Mouse (Mus musculus) lung, postnatal 25 days (tissue): ENCODE measurements around the gene Gpatch3.

ENCODE experiments used
- DNase-seq: peaks from one replicate; pipeline ENCODE4 v3.0.0; 2022; ENCODE audit warnings: low spot score

Gene Gpatch3

DNA sequence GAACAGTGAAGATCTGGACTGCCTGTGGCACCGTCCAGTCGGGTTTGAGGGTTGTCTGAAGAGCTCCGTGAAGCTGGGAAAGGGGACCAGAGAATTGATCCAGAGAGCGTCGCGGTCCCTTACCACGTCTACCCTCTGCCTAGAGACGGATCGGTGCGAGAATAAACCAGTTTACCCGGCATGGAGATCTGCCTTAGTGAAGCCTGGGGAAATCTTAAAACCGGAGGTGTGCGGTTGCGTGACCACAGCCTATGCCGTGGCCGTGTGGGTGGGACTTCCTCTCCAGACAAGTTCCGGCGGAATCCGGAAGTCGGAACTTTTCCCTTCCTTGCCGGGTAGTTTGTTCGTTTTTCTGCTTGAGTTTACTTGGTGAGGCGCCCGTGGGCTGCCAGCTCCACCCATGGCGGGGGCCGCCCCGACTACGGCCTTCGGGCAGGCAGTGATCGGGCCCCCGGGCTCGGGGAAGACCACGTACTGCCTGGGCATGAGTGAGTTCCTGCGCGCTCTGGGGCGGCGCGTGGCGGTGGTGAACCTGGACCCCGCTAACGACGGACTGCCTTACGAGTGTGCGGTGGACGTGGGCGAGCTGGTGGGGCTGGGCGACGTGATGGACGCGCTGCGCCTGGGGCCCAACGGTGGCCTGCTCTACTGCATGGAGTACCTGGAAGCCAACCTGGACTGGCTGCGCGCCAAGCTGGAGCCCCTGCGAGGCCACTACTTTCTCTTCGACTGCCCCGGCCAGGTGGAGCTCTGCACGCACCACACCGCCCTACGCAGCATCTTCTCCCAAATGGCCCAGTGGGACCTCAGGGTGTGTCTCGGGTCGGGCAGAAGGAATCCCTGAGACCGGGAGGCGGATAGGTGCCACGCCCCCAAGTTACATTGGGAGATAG, 9.8 kb downstream of the Gpatch3 start, which contains the start of gene Gpn2:
Gene Gpn2, plus strand, starts transcription at position 304 of the 893 bp plus-strand sequence.
- peak; percentile 86 for DNase-seq

DNA sequence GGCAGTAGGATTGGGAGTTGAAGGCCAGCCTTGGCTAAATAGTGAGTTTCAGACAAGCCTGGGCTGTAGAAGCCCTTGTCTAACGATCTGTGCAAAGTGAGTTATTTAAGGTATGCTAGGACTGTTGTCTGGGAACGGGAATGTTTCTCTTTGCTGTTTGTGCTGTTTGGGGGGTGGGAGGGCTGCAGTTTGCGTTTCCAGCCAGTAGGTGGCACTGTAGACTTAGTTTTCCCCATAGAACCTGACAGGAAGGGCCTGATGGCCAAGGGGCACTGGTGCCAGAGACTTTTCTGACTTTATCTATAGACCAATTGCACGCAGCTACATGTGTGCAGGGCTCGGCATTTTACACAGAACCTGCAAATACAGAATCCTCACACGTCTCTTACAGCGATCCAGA, 18.0 kb downstream of the Gpatch3 start:
- peak; percentile 70 for DNase-seq

DNA sequence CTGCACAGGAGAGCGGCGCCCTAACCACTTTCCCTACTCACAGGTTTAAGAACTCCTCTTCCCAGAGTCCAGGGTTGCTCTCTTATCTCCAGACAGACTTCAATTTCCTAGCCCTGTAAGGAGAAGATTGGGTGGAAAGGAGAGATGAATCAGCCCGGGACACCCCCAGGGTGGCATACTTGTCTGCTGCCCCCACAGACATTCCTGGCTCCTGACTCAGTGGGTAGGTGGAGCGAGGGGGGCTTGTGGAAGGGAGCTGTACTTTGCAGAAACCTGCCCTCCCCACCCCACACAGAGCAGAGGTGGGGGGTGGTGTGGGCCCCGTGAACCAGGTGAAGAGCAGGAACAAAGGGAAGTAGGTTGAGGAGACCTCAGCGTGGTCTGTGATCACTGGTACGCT, 21.0 kb downstream of the Gpatch3 start:
- no peak for DNase-seq

DNA sequence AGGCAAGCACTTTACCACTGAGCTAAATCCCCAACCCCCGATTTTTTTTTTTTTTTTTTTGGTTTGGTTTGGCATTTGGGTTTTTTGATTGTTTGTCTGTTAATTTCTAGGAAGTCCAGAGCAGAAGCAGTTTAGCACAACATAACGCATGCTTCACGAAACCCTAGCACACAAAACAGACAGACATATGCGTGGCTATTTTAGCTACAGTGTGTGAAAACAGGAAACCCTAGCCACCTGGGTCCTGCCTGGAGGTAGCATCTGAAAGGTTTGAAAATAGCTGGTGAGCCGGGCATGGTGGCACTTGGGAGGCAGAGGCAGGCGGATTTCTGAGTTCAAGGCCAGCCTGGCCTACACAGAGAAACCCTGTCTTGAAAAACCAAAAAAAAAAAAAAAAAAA, 21.5 kb downstream of the Gpatch3 start:
- no peak for DNase-seq

DNA sequence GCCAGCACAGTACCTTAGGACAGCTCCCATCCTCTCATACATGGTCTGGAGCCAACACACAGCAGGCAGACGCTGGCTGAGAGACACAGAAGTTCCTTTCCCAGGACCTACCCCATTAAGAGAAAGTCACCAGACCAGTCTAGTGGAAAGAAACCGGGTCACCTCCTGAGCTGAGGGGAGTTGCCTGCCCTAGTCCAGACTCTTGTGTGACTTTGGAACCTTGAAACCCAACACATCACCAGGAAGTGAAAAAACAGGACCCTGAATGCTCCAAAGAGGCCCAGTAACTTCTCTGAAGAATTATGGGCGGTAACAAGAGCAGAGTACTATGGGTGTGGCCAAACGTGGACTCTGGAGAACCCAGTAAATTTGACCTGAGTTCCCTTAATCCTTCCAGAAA, 24.1 kb downstream of the Gpatch3 start:
- DNase-seq, result no peak

DNA sequence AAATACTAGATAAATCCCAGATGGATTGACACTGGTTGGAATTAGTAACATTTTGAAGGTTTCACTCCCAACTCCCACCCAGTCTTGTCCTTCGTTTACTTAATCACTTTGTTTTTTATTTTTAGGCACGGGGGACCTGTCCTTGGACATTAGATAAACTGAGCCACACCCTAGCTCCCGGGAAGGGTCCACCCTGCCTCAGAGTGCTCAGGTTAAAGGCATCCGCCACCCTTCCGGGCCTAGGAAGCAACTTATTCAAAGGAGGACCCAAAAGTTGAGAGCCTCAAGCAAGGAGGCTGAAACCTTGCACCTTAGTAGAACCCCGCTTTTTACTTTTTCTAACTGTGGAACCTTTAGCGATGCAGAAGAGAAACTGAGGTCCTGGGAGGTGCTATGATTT, 24.6 kb downstream of the Gpatch3 start:
- DNase-seq, result no peak

DNA sequence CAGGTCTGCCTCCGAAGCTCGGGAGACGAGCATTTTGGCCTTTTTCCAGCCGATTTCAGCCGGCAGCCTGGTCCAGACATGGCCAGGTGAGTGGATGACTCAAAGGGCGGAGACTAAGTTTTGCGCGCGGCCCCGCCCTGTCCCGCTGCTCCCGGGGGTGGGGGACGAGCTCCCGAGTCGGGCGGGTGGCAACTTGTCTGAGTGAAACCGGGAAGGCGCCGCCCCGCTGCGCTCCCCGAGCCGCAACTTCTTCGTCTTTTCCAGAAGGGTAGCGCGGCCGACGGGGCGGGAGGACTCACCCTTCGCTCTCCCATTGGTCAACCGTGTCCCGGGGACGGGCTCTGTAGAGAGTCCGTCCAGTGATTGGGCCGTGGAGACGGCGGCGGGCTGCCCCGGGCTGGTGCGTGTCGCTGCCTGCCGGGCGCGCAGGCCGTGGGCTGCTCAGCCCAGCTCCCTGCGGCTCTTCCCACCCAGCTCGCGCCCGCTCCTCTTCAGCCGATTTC, 25.1 kb downstream of the Gpatch3 start:
- peak; percentile 96 for DNase-seq

DNA sequence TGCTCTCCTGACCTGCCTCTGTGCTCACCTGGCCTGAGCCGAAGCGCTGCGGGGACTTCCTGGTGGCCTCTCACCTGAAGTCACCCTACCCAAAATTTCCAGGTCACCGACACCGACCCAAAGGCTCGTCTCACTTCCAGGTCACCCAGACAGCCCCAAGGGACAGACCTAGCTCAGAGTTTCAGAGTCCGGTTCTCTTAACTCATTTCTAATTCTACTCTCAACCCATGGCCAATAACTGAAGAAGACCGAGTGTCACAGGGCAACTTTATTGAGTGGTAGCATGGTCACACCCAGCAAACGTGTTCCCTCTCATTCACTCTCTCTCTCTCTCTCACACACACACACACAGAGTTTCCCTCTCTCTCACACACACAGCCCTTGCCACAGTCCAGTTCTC, 25.8 kb downstream of the Gpatch3 start:
- no peak for DNase-seq

DNA sequence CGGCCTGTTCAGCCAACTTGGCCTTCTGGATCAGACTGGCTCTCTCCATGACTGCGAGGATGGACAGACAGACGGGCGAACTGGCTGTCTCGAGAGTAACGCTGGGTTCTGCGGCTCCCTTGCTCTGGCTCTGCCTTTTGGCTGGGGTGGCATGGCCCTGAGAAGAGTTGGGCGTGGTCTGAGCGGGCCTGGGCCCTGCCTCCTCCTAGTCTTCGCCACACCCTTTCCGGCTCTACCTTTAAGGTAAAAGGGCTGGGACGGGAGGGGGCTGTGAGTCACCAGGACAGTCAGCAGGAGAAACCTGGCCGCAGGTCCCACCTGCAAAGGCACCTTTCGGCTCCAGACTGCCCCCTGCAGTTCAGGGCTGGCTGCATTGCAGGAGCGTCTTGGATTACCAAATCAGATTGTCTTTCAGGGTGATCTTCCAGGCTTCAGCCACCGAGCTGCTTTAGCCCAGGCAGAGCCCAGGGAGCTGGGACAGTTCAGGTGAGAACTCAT, 27.2 kb downstream of the Gpatch3 start, which contains the start of gene Sfn:
Gene Sfn, minus strand, starts transcription at position 448 of the 498 bp plus-strand sequence.
- peak; percentile 86 for DNase-seq

DNA sequence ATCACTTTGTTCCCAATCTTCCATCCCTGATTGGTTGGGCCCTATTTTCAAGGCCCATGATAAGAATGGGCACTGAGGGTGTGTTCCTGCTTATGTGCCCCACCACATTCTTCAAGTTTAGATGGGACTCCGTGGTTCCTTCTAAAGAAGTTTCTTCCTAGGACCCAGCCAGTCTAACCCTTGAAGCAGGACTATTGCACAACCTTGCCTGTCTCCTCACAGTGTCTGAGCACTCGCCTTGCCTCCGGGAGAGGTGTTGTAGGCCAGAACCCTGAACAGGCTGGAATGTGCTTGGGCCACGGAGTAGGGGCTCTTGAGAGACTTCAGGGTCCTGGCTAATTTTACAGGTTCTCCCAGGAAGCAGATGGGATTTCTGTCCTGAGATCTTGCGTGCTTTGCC, 28.5 kb downstream of the Gpatch3 start:
- DNase-seq, result no peak

DNA sequence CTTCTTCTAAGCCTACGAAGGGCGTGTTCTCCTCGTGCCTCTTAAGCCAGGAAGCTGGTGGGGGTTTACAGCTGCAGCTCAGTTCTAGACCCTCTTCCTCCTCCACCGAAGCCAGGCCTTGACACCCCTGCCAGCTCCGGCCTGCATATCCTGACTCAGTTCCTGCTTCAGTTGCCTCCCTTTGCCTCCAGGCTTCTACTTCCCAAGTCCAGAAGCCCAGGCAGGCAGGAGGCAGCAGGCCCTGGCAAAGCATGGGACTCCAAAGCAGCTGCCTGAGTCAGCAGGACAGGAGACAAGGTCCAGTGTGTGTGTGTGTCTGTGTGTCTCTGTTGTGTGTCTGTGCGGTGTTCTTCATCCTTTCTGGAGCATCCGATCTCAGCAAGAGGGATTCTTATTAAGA, 29.6 kb downstream of the Gpatch3 start:
- no peak for DNase-seq

DNA sequence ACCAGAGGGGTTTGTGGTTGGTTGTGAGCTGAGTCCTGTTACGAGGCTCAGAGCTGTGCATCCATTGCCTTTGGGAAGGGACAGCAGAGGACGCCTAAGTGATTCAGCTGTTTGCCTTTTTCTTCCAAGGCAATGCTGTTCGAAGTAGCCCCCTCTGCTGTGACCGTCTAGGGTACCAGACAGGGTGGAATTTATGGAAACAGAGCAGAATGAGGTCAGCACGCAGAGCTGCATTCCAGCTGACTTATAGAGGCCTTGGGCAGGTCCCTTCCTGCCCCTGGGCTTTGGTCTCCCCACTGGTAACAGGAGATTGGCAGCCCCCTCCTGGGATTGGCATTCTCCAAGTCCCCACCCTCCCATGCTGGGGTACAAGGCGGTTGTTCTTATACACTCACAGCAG, 30.3 kb downstream of the Gpatch3 start:
- no peak for DNase-seq

DNA sequence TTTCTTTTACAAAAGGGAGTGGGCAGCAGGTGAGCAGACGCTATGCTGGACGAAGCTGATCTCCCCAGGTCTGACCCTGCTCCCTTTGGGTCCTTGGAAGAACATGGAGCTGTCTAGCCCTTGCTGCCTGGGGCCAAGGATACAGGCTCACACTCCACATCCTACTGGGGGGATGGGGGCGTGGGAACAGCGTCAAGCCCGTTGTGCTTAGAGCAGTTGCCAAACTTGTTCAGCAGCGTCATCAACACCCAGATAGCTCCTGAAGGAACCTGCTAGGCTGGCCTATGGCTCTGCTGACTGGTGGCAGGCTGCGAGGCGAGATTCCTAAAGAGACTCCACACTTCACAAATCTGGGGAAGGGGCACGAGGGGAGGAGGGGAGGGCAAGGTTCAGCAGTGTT, 30.8 kb downstream of the Gpatch3 start:
- no peak for DNase-seq

DNA sequence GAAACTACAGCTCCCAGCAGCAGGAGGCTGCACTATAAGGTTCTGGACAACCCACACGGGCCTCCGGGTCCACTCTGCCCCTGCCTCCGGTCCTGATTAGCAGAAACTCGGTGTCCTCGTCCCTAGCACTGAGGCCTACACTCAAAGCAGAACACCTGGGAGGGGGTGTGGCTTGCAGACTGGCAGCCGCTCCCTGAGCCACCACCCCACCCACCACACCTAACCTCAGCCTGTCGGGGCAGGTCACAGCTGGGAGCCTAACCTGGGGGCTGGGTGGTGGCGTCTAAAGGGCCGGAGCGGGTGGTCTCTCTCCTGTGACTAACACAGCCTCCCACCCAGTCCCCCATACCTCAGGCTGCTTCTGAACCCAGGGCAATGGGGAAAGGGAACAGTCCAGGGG, 32.7 kb downstream of the Gpatch3 start:
- no peak for DNase-seq

DNA sequence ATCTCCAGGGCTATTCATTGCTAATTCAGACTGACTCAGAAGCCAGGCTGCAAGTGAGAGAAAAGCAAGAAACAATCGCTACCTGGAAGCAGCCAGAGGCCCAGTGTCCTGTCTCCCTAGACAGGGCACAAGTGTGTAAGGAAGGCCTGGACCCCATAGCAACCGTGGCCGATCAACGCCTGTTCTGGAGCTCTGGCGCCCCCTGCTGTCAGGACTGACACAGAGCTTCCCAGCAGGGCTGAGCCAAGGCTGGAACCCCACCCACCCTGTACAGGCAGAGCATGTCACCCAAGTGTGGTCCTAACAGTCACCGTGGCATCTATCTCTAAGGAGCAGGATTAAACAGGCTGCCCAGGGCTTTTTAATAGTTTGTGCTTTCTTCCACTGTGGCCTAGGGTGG, 35.2 kb downstream of the Gpatch3 start:
- peak; percentile 90 for DNase-seq

DNA sequence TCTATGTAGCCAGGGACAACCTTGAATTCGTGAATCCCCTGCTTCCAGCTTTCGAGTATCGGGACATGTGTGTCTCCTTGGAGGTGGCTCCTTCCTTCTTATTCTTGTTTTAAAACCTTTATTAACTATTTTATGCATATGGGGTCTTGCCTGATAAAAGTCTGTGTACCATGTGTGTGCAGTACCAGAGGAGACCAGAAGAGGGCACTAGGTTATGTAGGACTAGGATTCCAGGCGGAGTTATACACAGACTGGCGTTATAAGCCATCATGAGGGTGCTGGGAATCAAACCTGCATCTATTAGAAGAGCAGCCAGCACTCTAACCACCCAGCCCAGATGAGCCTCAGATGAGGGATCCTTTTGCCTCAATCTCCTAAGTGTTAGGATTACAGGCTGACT, 37.3 kb downstream of the Gpatch3 start:
- no peak for DNase-seq

DNA sequence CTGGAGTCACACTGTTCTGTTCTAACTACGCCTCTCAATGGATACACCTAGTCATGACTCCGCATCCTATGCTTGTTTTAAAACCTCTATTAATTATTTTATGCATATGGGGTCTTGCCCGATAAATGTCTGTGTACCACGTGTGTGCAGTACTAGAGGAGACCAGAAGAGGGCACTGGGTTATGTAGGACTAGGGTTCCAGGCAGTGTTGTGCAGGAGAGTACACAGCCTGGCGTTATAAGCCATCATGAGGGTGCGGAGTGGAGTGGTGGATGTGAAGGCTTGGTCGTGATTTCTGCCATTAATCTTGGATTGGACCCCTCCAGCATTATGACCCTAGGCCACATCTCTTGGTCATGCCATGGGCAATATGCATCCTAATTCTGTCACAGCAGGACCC, 37.9 kb downstream of the Gpatch3 start:
- DNase-seq, result no peak

DNA sequence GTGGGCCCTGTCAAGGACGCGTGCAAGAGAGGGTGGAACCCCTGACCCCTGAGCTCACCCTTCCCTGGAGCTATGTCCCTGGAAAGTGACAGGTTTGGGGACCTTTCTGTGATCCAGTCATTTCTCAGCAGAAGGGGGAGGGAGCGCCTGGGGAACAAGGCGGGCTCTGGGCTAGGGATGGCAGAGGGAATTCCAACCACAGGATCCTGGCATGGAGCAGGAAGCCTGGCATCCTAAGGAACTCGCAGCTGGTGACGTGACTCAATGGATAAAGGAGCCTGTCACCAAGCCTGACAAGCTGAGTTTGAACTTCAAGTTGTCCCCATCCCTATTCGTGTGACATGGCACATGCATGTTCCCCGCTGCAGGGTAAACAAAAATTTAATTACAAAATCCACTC, 38.5 kb downstream of the Gpatch3 start:
- no peak for DNase-seq

DNA sequence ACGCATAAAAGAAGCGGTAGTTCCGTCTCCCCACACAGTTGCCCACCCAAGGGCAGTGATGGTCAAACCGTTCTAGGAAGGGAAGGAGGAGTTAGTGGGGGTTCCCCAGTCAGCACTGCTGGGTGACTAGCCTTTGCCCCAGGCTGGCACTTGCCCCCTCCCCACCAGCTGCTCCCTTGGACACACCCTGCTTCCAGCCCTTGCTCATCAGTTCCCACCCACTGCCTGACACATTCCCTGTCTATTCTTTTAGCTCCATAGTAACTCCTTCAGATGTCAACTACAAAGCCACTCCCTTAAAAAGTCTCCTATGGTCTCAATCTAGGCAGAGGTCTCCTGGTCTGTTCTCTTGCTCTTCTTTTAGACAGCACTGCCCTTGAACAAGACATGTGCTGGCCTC, 39.3 kb downstream of the Gpatch3 start:
- no peak for DNase-seq

DNA sequence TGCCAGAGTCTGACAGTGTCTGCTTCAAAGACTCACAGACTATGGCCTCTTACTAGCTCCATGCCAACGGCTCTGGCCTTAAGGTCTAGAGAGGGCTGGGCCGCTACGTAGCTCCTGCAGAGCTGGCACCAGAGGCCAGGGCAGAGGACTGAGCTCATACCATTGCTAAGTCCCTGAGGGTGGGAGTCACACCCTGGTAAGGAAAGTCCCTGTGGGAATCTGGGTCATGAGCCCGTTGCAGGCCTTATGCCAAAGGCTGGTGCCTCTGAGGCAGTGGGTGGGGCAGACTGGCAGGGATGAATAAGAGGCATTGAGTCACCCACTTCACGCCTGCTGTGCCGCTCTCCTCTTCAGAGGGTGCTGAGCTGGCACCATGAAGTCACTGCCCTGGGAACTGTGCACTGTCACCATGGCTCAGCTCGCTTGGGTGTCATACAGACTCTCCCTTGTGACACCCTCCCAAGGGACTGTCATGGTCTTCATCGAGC, 39.8 kb downstream of the Gpatch3 start:
- peak; percentile 89 for DNase-seq

DNA sequence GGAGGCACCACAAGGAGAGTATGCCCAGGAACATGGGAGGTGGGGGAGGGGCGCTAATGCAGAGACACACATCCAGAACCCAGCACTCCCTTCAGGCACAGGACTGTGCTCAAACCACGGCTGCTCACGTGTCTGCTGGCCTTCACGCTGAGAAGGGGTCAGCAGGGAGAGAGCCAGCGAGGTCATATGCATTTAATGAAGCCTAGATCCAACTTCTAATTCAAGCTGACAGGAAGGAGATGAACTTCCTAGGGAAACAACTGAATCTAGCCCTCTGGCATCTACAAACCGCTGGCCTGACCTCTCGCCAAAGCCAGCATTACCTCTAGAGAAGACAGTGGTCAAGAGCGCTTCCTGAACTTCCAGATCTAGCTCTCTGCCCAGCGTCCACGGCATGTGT, 40.9 kb downstream of the Gpatch3 start:
- DNase-seq, result no peak

DNA sequence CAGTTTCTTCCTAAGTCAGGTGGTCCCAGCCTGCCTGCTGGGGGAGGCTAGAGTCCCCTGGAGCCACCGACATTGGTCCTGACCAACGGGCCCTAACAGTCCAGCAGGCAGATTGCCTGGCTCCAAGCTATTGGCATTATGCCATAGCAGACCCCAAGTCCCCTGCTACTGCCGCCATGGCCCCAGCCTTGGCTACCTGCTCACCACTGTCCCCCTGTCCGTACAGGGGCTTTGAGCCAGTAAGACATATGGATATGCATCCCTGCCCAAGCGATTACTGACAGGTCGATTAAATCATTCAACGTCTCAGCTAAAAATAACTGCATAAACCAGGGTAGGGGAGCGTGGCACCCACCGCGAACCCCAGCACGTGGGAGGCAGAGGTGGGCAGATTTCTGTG, 43.4 kb downstream of the Gpatch3 start:
- DNase-seq, result no peak

DNA sequence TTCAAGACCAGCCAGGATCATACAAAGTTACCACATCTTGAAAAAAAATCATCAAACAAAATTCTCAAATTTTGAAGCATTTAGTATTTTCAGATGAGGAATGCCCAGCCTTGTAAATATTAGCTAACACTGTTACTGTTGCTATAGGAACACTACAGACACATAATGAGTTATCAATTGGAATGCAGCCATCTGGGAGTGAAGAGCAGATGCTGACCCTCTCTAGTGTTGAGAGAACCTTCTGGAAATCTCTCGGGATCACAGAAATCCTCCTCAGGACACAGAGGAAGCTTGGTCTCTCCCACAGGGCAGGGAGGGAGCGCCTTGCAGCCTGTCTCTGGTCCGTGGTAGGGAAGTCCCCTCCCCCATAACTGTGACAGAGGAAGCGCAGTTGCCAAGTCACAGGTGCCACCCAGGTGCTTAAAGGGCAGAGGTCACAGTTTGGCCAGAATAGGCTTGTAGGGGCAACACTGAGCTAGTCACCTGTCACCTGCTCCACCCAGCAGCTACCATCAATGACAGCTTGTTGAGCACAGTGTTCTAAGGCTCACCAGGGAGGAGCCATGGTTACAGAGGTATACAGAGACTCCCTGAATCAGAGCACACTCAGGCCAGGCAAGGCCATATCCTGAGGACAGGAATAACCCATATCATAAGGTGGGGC, 45.1 kb downstream of the Gpatch3 start:
- DNase-seq, result no peak
